Mouse (Mus musculus) cerebellum, adult (tissue): ENCODE data around the gene Ndc1.
"Not testable (repeated sequence)": the region's sequence is repeated elsewhere in the genome, so short reads cannot be mapped to it uniquely, and the experiment has no call there.

Experiments
- ATAC-seq: cut with Nextera tagmentation; 2 replicates; pipeline ENCODE4 v1.9.2; 2017; ENCODE audit warnings: mild to moderate bottlenecking, moderate library complexity, mixed read lengths; ENCODE audit not compliant: insufficient number of reproducible peaks, low FRiP score, low TSS enrichment

The Ndc1 gene

GRCm38 (mm10) chr4:107363573-107363972 is 4.0 kb upstream of the Ndc1 start:
- no peak for ATAC-seq

- no peak for ATAC-seq
Observed at GRCm38 (mm10) chr4:107364190-107364639, 3.4 kb upstream of the Ndc1 start.

GRCm38 (mm10) chr4:107366408-107366807 is 1.2 kb upstream of the Ndc1 start:
- not testable (repeated sequence) for ATAC-seq

GRCm38 (mm10) chr4:107372304-107372703 is 4.7 kb downstream of the Ndc1 start:
- no peak for ATAC-seq

- no peak for ATAC-seq
Observed at GRCm38 (mm10) chr4:107374677-107375076, 7.1 kb downstream of the Ndc1 start.

- no peak for ATAC-seq
Observed at GRCm38 (mm10) chr4:107378954-107379353, 11.4 kb downstream of the Ndc1 start.

GRCm38 (mm10) chr4:107380871-107381270 is 13.3 kb downstream of the Ndc1 start:
- ATAC-seq, result no peak

- no peak for ATAC-seq
Observed at GRCm38 (mm10) chr4:107387038-107387437, 19.5 kb downstream of the Ndc1 start.

- no peak for ATAC-seq
Observed at GRCm38 (mm10) chr4:107387465-107387864, 19.9 kb downstream of the Ndc1 start.

GRCm38 (mm10) chr4:107388291-107388690 is 20.7 kb downstream of the Ndc1 start:
- ATAC-seq, result no peak

- ATAC-seq, result no peak
Observed at GRCm38 (mm10) chr4:107389345-107389744, 21.8 kb downstream of the Ndc1 start.

- ATAC-seq, result no peak
Observed at GRCm38 (mm10) chr4:107393771-107394170, 26.2 kb downstream of the Ndc1 start.

GRCm38 (mm10) chr4:107420202-107420601 is 52.6 kb downstream of the Ndc1 start:
- ATAC-seq, result no peak

GRCm38 (mm10) chr4:107421711-107422110 is 54.1 kb downstream of the Ndc1 start:
- no peak for ATAC-seq

GRCm38 (mm10) chr4:107422176-107422575 is 54.6 kb downstream of the Ndc1 start:
- no peak for ATAC-seq

- ATAC-seq, result no peak
Observed at GRCm38 (mm10) chr4:107425616-107426015, 58.0 kb downstream of the Ndc1 start.

- no peak for ATAC-seq
Observed at GRCm38 (mm10) chr4:107426631-107427030, 59.0 kb downstream of the Ndc1 start.

GRCm38 (mm10) chr4:107432717-107433116 is 65.1 kb downstream of the Ndc1 start:
- no peak for ATAC-seq

GRCm38 (mm10) chr4:107433998-107434355 is 66.4 kb downstream of the Ndc1 start:
- no peak for ATAC-seq

- ATAC-seq, result peak; percentile 23; the same call in 1 of the 2 replicates
Observed at GRCm38 (mm10) chr4:107434356-107435237, 67.0 kb downstream of the Ndc1 start, which contains the start of gene Glis1. Glis1 (plus strand) TSS chr4:107434591.

- no peak for ATAC-seq
Observed at GRCm38 (mm10) chr4:107435238-107435946, 67.8 kb downstream of the Ndc1 start.
